Mouse (Mus musculus): ENCODE measurements around the gene Lca5.

DNA sequence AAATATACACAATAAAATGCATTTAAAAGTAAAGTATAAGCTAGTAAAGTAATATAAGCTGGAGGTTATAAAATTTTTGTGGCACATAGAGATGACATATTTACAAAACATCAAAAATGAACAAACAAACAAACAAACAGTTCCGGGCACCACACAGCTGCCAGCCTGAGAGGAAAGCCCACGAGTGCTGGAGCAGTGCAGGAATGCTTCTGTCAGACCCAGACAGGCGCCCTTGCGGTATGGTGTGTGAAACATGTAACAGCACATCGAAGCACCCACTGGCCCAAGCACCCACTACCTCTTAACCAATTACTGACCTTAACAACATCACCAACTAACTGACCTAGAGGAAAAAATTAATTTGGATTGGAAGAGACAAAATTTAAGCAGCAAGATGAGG, 22.0 kb downstream of the Lca5 start:
- TF ChIP-seq POLR2A (IDR thresholded peaks at IDR 0.05; ENCODE audit: borderline replicate concordance, low read depth, low read length) (no peak), CTCF (IDR thresholded peaks at IDR 0.05; ENCODE audit: low read depth, low read length) (no peak)

Data from bone marrow macrophage, adult 2 months (primary cell).